Mouse (Mus musculus) left cerebral cortex, postnatal 10 days (tissue): ENCODE measurements around the gene Vps53. TPM values are rescaled to one million over a fixed set of nuclear protein-coding genes. Genes with fewer than 3 reads are reported as not detected.
"Not testable (repeated sequence)": the region's sequence is repeated elsewhere in the genome, so short reads cannot be mapped to it uniquely, and the experiment has no call there.

Source experiments
- DNase-seq, 2 experiments: peaks; one replicate each; pipeline ENCODE4 v3.0.0; 2021 to 2022; ENCODE audit warnings: low spot score in 2 of 2, mixed read lengths in 1 of 2; ENCODE audit errors: extremely low spot score in 1 of 2
- intact Hi-C: fragments of 180-260 bp; cut with DNase I; formaldehyde crosslinking; loops from one replicate; pipeline ENCODE4 v1.15.1; 2025
- total RNA-seq, 2 experiments: library from RNA; stranded (reverse); gene quantifications; 2 replicates each; pipeline ENCODE4 v1.2.3; 2021

Gene Vps53
- total RNA-seq, 2 experiments from 2014 or later, result 74.5 to 82.5 TPM

DNA sequence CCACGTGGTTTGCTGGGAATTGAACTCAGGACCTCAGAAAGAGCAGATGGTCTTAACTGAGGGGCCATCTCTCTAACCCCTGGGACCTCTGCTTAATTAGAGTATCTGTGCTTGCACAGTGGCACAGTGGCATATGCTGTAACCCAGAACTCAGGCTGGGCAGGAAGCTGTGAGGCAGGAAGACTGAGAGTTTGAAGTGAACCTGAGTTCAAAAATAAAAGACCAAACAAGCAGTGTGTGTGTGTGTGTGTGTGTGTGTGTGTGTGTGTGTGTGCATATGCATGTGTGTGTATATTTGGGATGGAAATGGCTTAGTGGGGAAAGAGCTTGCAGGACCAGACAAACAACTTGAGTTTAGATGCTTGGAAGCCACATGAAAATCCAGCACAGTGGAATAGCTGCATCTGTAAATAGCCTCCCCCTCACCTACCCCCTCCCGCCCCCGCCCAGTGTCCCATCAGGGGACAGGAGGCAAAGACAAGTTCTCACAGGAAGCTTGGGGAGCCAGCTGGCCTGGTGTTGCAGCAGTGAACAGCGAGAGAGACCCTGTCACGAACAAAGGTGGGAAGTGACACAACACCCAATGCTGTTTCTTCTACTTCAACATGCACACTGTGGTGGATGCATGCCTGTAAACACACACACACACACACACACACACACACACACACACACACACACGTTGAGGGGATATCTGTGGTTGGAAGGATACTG, 141.7 kb downstream of the Vps53 start:
- DNase-seq, result peak in 1 of 2 experiments; percentile 35
- intact Hi-C loops, result no loop called here

GRCm38 (mm10) chr11:76035182-76035581, 144.3 kb downstream of the Vps53 start:
- DNase-seq, result no peak

GRCm38 (mm10) chr11:76033836-76034235, 145.6 kb downstream of the Vps53 start:
- intact Hi-C loops, result no loop called here

More at GRCm38 (mm10) chr11:76035182-76035581, 144.3 kb downstream of the Vps53 start:
- intact Hi-C loops, result no loop called here

DNA sequence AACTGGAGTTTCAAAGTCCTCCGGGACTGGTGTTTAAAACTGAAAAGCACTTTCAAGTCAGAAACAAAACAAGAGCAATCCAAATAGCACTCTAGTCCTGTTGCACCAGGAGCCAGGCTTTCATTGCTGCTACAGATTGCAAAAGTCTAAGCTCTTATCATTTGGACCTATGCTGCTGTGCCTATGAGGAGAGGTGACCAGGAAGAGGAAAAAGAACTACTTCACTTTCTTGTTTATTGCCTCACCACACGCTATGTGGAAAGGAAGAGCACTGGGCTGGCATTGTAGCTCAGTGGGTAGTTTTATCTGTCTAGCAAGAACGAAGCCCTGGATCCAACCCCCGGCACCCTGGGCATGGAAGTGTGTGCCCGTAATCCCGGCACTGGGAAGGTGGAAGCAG, 146.1 kb downstream of the Vps53 start:
- no peak for DNase-seq

More at GRCm38 (mm10) chr11:76033836-76034235, 145.6 kb downstream of the Vps53 start:
- no peak for DNase-seq

DNA sequence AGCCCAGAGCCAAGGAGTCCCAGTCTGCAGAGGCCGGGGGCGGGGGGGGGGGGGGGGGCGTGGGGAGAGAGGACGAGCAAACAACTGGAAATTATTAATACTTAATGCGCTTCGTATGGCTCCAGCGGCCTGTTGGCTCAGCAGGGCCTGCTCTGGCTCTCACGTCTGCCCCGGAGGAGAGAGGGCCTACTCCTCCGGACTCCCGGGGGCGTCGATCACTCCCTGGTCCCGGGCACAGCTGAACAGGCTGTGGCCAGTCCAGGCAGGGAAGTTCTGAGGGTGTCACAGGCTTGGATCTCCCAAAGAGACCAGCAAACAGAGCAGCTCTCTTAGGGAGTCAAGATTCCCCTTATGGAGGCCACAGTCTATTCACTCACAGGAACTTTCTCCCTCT, 151.4 kb downstream of the Vps53 start:
- no peak for DNase-seq
- intact Hi-C loops, result no loop called here

More for the DNA sequence above, 146.1 kb downstream of the Vps53 start:
- intact Hi-C loops, result no loop called here

DNA sequence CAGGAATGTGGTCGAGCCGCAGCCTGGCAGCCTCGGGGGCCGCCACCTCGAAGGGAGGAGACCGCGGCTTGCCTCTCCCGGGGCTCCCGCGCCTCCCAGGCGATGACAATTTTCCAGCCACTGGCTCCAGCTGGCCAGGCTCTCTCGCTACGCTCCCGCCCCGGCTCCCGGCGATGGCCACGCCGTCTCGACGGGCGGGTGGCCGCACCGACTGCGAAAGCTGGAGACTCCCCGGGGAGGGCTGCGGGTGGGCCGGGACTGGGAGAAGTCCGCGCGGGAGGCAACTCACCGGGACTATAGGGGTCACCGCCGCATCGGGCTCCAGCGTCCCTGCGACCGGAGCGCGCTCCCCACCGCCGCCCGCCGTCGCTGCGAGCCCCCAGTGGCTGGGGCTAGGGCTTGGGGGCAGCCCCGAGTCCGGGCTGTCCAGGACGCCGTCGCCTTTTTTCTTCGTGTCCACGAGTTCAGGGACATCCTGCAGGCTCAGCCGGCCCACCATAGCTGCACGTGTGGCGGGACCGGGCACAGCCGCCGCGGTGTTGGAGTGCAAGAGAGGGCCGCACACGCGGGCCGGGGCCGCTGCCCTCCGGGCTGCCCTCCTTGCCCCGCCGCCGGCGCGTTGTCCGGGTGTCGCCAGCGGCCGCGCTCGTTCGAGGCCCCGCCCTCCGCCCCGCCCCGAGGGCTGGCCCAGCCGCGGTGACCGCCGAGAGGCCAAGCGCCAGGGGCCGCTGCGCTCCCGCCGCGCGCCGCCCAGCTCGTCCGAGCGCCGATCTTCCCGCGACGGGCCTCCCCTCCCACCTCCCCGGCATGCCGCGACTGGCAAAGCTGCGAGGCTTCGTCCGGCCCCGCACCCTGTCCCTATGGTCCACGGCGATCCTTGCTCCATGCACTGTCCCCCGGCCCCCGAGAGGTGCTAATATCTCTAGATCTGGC, 152.0 kb downstream of the Vps53 start, which contains the start of gene Rflnb:
Gene Rflnb (minus strand): TSS at position 644 of the 933 bp plus-strand sequence.
- intact Hi-C loops, result no loop called here
- DNase-seq, result peak; percentile 29 to 93

- intact Hi-C loops, result no loop called here
- no peak for DNase-seq
Observed at GRCm38 (mm10) chr11:76026527-76027138, 152.8 kb downstream of the Vps53 start.

DNA sequence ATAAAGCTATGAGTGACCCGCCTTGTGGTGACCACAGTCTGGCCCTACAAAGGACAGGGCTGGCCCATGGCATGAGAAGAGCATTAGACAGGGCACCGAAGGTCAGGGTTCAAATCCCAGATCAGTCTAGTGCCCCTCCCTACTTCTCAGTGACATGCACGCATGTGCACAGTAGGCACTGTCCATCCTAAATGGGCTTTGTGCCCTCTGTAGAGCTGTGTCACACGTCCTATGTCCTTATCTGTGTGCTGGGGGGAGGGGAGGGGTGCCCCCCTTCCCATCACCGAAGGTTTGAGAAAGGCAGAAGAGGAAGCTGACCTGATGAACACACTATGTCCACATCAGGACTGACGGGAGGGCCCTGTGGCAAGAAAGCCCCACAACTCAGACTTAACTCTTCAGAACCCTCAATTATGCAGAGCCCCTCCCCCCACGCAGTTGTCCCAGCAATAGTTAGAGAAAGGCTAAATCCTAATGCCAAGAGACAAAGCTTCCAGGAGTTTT, 154.3 kb downstream of the Vps53 start:
- no peak for DNase-seq
- intact Hi-C loops, result no loop called here

DNA sequence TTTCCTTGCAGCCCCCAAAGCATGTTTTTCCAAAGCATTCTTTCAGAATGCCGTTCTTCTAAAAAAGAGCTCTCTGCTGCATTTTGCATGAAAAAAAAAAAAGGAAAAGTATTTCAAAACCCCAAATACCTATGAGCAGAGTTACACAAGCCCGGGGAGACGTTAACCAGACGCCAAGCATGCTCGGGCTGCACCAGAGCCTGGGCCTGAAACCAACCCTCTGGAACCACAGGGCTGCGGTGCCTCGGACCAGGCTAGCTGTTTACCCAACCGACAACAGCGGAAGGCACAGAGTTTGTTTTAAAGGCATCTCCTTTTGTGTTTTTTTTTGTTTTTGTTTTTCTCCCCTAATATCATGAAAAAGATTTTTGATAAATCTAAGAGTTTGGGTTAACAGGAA, 158.5 kb downstream of the Vps53 start:
- intact Hi-C loops, result no loop called here
- no peak for DNase-seq

DNA sequence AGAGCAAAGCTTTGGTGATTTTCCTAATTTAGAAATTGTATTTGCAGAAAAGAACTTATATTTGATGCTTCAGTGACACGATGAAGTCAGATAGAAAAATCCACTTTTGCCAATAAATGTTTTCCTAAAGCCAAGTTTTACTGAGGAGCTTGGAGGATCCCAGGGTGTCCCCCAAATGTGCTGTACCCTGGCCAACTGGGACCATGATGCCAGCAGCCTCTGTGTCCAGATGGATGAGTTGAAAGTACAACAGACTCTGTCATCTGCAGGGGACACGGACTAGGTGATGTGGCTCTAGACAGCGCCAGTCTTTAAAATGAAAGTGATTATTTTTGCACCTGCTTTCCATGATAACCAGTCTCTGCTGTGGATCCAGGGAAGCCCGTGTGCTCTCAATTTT, 159.6 kb downstream of the Vps53 start:
- intact Hi-C loops, result no loop called here
- no peak for DNase-seq

DNA sequence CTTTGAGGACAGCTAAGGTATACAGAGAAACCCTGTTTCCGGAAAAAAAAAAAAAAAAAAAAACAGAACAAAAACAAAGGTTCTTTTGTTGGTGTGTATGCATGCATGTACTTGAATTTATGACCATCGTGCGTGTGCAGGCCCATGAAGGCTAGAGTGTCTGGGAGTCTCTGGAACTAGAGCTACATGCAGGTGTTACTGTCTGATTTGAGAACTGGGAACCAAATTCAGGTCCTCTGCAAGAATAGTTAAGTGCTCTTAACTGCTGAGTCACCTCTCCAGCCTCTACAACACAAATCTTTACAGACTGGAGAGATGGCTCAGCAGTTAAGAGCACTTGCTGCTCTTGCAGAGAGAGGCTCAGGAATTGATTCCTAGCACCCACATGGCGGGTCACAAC, 163.6 kb downstream of the Vps53 start:
- DNase-seq, result no peak
- intact Hi-C loops, result no loop called here

DNA sequence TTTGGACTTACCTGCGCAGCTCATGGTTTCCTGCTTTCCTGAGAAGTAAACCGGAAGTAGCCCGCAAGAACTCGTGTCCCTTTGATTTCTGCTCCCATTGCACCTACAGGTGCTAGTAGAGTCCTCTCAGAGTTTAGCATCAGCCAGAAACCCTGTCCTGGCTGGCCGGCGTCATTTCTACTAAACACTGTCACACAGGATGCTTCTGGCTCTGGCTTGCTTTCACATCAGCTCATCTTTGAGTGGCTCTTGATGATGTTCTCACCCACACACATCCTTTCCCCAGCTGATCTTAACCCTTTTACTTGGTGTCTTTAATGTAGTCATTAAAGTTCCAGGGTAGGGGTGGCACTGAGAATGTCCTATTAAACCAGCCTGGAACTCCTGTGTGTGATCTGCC, 164.2 kb downstream of the Vps53 start:
- DNase-seq, result no peak
- intact Hi-C loops, result no loop called here

DNA sequence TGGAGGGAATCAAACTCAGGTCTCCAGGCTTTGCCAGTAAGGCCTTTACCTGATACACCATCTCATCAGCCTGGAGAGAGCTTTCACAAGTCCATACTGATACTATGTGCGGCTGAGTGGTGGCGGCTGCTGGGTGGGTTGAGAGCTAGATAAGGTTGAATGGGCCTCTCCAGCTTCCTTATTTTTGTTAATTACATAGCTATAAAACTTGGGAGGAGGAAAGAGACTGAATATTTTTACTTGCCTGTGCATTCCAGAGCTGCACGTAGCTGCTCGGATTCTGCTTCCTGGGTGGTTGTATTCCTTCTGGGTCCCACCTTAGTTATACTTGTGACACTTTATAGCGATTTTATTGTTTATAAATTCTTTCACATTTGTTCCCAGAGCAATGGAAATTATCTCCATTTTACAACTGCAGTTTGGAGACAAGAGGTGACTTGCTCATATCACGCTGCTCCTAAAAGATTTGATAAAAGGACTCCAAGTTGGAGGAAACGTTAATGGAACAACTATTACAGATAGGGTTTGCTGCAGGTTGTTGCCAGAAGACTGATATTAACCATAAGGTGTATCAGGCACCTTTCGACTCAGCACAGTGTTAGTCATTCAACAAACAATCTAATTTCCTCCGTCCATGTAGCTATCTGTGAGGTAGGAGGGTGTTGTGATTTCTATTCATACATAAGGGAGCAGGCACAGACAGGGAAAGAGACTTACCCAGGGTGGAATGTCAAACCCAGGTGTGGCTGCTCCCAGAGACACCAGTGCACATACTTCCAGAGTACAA, 168.4 kb downstream of the Vps53 start:
- no peak for DNase-seq
- intact Hi-C loops, result no loop called here

- intact Hi-C loops, result no loop called here
- no peak for DNase-seq
Observed at GRCm38 (mm10) chr11:76009101-76009500, 170.3 kb downstream of the Vps53 start.

DNA sequence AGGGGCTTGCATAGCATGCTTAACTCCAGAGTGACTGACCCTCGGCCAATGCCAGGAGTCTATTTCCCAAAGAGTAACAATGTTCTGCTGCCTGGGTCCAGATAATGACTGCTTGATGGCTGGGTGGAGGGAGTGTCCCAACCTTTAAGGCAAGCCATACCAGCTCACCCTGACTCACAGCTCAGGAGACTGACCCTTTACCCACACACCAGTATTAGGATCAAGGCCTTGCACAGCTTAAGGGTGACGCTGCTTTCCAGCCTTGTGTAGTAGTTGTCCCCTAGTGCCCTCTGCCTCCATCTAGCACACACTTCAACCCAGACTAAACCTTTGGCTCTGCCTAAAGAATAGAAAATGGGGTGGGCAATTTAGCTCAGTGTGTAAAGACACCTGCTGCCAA, 171.3 kb downstream of the Vps53 start:
- intact Hi-C loops, result no loop called here
- DNase-seq, result no peak

DNA sequence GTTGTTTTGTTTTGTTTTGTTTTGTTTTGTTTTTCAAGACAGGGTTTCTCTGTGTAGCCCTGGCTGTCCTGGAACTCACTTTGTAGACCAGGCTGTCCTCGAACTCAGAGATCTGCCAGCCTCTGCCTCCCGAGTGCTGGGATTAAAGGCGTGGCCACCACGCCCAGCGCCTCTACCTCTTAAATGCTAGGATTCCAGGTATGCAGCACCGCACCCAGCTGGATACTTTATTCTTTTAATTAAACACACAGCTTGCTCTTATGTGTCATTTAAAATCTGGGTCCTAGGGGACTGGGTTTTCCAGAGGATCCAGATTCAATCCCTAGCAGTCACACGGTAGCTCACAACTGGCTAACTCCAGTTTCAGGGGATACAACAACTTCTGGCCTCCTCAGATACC, 175.2 kb downstream of the Vps53 start:
- DNase-seq, result not testable (repeated sequence)

DNA sequence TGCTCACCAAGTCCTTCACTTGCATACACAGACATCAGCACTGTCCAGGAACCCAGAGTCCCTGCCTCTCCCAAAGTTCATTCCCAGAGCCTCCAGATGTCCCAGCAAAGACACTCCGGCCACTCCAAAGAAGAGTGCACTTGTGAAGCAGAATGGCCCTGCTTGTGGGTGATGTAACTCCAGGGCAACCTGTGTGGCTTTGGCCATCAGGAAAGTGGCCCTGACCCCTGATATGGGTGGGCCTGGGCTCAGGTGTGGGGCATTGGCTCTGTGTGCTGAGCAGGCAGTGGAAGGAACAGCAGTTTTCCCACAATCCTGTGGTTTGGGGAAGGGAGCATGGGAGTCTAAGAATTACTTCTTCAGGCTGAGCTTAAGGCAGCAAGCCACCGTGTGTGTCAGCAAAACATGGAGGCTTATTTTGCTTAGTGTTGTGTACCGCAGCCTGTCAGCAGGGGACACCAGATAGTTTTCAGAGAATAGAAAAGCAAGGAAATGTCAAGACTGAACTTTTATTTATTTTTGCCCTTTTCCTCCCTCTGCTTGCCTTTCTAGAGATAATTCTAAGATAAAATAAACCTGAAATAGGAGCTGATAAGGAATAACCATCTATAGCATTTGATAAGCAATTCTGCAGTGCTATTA, 178.1 kb downstream of the Vps53 start:
- DNase-seq, result no peak

More for the DNA sequence above, 175.2 kb downstream of the Vps53 start:
- intact Hi-C loops, result not testable (repeated sequence)

GRCm38 (mm10) chr11:76000701-76001100, 178.7 kb downstream of the Vps53 start:
- DNase-seq, result no peak
- intact Hi-C loops, result no loop called here

More for the DNA sequence above, 178.1 kb downstream of the Vps53 start:
- intact Hi-C loops, result no loop called here
